Mouse (Mus musculus): ENCODE results near the gene Ier5.

GRCm38 (mm10) chr1:155065068-155065701, 34.3 kb downstream of the Ier5 start:
- TF ChIP-seq CTCF (conservative IDR thresholded peaks at IDR 0.05; ENCODE audit: insufficient read depth, insufficient read length, low read depth, low read length) (no peak), POLR2A (IDR thresholded peaks at IDR 0.05; ENCODE audit: low read depth, low read length) (no peak)
